Mouse (Mus musculus) thymus, postnatal 10 days (tissue): ENCODE data around the gene F12.

Experiments
- DNase-seq, 2 experiments: peaks; one replicate each; pipeline ENCODE4 v3.0.0; 2021; ENCODE audit warnings: low spot score in 2 of 2

F12 gene

DNA sequence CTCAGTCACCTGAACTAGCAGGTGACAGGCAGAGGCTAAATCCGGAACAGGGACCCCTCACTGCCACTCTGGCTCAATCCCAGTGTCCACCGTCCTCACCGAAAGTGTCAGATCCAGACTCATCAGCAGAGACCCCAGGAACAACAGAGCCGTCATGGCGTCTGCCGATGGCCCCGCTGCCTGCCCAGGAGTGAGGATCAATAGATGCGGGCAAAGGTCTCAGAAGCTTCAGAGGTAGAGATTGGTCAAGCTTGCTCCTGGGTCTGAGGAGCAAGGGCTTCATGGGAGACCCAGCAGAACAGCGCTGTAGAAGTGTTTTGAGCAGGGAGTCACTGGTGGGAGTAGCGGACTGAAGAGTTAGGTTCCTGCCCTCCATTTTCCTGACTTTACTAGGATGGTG is at the start of gene F12:
TSS of gene F12 (minus strand) at position 181 of the 400 bp plus-strand sequence.
- no peak for DNase-seq

DNA sequence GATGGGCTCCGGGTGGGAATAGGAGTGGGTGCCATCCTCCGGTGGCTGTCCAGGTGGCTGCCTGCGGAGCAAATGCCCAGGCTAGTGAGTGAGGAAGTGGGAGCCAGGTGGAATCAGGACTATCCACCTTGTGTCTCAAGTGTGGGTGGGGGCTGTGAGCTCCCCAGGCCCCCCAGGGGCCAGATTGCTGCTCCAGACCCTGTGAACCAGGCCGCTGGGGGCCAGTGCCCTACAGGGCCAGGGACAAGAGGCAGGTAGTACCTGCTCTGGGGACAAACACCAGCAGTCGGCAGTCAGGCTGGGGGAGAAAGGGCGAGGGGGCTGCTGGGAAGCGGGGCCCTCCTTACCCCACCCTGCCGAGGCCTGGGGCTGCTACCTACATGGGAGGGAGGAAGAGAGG is 49.7 kb upstream of the F12 start:
- no peak for DNase-seq

DNA sequence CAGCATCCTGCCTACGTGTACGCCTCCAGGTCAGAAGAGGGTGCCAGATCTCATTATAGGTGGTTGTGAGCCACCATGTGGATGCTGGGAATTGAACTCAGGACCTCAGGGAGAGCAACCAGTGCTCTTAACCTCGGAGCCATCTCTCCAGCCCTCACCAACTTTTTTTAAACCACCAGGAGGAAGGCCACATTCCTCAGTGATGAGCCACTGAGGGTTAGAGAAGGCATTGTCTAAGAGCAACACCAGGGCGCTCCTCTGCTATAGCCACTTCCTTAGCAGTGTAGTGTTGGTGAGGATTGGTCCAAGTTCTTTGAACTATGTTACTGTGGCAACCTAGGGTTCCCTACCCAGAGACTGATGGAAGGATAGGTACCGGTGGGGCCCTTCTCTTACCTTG is 49.2 kb upstream of the F12 start:
- DNase-seq: no peak

GRCm38 (mm10) chr13:55474621-55475069 is 48.1 kb upstream of the F12 start:
- no peak for DNase-seq

DNA sequence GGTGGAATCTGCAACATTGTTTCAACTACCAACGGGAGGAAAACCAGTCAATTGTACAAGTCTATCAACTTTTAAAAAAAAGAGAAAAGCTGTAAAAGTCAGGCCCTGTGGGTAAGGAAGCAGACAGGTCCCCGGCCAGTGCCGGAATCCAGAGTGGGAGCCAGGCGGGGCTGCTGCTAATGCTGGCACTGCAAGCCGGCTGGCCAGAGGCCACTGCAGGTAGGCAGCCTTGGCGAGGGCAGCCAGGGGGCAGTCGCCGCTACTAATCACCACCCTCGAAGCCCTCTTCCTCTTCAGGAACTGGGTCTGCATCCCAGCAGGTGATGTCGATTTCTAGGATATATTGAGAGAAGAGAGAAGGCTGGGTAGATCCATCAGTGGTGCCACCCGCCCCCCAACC is 47.4 kb upstream of the F12 start:
- DNase-seq: no peak

DNA sequence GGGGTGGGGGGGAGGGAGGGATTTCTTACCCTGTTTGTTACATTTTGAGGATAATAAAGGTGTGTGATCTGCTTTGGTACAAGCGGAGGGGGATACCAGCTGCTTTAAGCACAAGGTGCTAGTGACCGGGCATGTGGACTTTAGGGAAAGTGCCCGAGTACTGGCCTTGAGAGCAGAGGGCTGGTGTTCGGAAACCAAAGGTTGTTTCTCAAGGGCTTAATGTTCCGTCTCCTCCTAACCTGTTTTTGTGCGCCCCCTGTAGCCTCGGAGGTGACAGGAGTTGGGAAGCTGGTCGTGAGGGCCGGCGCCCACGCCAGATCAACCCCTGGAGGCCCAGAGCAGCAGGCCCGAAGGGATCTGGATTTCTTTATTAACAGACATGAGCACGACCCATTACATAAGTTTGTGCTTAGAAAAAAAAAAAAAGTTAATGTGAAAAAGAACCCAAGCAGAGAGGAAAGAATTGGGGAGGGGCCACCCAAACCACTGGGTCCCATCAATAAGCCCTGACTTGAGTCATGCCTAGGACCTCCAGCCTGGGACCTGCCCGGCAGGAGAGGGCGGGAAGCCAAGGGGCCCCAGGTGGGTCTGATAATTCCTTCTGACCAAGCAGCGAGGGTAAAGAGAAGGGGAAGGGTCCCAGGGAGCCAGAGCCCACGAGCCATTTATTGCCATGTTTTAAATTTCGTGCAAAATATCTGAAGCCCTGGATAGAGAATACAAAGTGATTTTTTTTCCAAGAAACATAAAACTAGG is 46.7 kb upstream of the F12 start:
- DNase-seq: peak in 1 of 2 experiments; percentile 47

DNA sequence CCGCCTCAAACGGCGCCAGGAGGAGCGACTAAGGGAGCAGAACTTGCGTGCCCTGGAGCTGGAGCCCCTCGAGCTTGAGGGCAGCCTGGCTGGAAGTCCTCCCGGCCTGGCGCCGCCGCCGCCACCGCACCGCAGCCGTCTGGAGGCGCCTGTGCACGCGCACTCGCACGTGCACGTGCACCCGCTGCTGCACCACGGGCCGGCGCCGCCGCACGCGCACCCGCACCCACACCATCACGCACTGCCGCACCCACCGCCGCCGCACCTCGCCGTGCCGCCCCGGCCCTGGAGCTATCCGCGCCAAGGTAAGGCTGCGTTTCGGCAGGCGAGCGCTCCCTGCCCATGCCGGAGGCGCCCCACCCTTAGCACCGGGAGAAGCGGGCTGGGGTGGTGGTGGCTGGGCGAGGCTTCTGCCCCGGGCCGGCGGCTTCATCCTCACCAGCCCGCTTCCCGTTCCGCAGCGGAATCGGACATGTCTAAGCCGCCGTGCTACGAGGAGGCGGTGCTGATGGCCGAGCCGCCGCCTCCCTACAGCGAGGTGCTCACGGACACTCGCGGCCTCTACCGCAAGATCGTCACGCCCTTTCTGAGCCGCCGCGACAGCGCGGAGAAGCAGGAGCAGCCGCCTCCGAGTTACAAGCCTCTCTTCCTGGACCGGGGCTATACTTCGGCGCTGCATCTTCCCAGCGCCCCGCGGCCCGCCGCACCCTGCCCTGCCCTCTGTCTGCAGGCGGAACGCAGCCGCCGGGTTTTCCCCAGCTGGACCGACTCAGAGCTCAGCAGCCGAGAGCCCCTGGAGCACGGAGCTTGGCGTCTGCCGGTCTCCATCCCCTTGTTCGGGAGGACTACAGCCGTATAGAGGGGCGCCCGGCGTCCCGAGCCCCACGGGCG is 45.8 kb upstream of the F12 start:
- peak in 1 of 2 experiments; percentile 21 for DNase-seq

- no peak for DNase-seq
Measured at GRCm38 (mm10) chr13:55471819-55472131, 45.2 kb upstream of the F12 start.

DNA sequence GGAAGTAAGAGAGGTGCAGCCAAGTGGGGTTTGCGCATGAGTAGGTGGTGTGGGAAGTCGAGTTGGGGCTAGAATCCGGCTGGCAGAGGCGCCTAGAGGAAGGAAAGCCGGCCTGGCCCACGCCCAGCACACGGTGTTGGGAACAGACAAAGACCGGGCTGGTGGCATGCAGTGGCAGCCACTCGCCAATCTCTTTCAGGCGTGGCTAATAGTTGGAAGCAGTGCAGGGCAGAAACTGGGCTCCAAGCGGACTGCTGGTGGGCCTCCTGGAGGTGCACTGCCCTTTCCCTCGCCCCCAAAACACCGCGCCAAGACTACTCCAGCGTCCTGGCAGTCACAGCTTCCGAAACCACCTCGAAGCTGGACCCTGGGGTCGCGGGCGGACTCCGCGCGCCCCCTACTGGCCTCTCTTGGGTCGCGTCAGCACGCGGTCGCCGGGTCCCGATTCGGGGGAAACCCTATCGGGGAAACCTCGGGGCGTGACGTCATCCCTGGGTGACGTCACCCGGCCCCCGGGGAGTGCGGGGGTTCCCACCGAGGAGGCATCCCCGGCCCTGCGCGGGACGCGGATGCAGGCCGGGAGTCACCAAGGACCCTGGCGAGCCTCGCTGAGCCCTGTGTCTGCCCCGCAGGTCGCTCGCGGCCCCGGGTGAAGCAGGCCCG is 44.7 kb upstream of the F12 start:
- peak; percentile 73 to 86 for DNase-seq

DNA sequence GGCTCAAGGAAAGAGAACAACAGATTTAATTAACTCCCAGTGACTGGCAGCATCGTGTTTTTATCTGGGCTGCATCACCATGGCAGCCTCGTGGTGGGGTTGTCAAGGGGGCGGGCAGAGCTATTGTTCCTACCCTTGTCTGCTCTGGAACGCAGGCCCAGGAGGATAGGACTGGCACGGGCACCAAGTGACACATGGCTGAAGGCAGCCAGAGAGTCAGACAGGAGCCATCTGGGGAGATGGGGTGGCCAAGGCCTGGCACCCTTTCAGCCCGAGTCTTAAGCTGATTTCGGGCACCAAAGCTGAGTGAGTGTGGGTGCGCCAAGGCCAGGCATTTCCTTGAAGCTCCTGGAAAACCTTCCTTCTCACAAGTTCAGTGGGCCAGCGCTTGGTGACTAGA is 43.8 kb upstream of the F12 start:
- DNase-seq: peak in 1 of 2 experiments; percentile 8

GRCm38 (mm10) chr13:55468851-55469560 is 42.4 kb upstream of the F12 start:
- DNase-seq: no peak

DNA sequence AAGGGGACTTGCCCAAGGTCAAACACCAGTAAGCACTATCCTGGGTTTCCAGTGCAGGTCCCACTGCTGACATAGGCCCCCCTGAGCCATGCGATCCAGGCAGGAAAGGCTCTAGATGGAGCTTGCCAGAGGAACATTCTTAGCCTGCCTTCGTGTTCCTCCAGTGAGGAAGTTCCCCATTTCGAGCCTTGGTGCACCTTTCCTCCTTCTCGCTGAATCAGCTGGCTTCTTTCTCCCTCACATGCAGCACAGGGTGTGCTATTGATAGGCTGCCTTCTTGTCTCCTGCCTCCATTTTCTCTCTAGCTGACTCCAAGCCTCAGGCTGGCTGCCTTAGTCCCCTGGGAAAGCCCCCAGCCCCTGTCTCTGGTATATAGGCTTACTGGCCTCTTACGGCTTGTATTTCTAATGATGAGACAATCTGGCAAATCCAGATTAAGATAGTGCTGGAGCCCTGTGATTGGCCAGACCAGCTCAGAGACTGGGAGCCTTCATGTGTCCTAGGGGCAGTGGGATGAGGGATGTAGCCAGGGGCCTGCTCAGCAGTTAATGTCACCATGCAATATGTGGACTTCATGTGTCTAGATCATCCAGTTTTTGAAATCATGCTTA is 39.3 kb upstream of the F12 start:
- no peak for DNase-seq

DNA sequence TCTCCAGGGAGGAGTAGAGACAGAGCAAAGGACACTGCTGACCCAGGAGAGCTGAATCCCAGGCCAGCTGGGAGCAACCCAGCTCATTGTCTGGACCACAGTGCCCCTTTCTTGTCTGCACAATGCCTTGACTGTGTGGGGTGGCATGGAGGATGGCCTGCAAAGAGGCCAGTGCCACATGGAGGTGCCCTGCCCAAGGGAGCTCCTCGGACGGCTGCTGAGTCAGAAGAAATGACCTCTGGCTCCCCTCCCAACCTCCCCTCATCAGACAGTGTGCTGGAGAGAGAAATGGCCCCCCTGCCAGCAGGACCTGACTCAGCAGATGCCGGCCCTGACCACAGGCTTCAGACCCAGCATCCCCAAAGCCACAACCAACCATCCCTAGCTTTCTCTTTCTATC is 38.6 kb upstream of the F12 start:
- peak in 1 of 2 experiments; percentile 11 for DNase-seq

DNA sequence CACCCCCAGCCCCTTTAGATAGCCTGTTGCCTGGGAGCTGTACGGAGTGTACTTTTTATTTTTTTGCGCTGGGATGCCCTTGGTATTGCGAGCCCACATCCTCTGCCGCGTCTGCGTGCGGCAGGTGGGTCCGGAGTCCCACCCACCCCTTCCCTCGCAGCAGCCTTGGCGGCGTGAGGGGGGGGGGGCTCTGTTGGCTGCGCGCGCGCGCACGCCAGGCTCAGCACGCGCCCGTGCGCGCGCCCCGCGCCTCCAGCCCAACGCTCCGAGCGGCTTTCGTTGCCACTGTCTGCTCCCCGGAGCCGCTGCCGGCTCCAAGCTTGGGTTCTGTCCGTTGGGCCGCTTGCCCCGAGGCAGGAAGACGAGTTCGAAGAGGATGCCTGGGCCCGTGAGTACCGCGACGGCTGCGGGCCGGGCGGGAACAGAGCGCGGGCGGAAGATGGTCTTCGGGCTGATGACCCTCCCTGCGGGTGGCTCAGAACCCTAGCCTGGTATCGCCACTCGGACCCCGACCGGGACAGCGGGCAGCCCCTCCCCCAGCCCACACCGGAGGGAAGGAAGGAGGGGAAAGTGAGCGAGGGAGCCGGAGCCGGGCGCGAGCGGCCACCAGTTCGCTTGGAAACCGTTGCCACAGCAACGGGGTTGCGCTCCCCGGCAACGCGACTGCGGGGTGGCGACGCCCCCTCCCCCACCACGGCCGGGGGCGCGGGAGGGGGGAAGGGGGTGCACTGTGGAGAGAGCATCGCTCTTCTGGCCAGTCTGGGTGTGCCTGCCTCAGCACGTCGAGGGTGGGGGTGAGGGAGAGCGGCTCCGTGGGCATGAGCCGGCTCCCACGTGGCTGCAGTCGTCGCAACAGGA is 37.7 kb upstream of the F12 start, which contains the start of gene Prr7:
TSS of gene Prr7 (plus strand) at position 241 of the 858 bp plus-strand sequence.
- DNase-seq: peak; percentile 66 to 71

- DNase-seq: peak; percentile 5 to 55
Measured at GRCm38 (mm10) chr13:55463399-55464026, 36.9 kb upstream of the F12 start.

DNA sequence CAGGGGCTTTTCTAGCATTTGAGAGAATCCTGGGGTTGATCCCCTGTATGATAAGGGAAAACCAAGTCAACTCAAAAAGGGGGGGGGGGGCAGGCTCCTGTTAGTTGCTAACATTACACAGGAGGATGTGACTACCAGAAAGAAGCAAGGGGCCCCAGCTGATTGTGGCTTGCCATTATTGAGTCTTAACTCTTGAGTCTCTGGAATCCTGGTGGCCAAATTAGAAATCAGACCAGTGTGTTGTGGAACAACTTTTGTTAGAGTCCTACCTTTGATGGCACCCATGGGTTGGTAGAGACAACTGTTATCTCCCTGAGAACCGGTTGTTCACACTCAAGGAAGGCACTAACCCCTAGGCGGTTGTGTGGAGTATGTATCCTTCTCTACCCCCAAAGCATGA is 36.4 kb upstream of the F12 start:
- DNase-seq: peak in 1 of 2 experiments; percentile 5

DNA sequence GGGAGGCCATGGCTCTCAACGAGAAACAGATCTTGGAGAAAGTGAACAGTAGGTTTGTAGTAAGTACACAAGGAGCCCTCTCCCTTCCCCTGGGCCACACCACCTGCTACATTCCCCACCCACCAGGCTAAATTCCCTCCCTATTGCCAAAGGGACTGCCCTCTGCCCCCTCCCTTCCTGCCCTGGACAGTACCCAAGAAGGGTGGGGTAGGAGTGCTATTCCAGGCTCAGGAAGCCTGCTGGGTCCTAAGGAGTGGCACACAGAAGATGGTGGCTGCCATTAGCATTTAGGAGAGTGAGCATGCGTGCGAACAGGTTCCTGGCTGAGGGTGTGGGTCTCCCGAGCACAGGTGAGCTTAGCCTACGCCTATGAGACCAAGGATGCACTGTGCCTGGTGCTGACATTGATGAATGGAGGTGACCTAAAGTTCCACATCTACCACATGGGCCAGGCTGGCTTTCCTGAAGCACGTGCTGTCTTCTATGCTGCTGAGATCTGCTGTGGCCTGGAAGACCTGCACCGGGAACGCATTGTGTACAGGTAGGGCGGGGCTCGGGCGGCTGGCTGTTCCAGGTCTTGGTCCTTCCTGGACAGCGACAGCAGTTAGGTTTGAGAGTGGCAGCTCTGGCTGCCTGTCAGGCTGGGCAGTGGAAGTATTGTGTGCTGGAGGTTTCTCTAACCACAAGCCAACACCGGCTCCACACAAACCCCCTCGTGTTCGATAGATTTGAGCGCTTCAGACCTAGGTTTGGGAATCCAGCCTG is 25.4 kb upstream of the F12 start:
- DNase-seq: no peak

DNA sequence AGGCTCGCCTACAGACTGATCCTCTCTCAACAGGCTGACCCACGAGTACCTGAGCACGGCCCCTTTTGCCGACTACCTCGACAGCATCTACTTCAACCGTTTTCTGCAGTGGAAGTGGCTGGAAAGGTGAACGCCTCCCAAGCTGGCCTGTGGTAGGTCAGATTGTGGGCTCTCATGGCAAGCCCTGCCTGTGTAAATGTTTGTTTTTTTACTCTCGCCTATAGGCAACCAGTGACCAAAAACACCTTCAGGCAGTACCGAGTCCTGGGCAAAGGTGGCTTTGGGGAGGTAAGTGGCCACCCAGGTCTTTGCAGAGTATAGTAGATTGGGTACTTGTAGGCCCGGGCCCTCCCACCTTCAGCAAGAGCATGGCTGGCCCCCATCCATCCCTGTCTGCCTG is 24.7 kb upstream of the F12 start:
- no peak for DNase-seq

GRCm38 (mm10) chr13:55450511-55450980 is 24.0 kb upstream of the F12 start:
- DNase-seq: no peak
